In genomic region chr11:110522906-110523305, GRCm38 (mm10) we compare ENCODE assay signal across 12 mouse cellular contexts.
"Had no signal": no experiment of that assay in that cellular context is flagged by ENCODE, and none has a peak within 500 bp of the region (broad histone marks: within the 10 kb centered on the region; RNA-seq: fewer than 3 reads in every experiment).

No protein-coding gene starts in this region.

- DNase-seq: lung, embryonic 14.5 days; lung, postnatal 10 days; lung, postnatal 4 days; midbrain, embryonic 14.5 days; retina, postnatal 1 day; right cerebral cortex, adult 18-20 months; right cerebral cortex, postnatal 25 days; right cerebral cortex, postnatal 4 days; spleen, adult 18-20 months; thymus, adult 18-20 months; thymus, postnatal 14 days; thymus, postnatal 36 days had no signal
